Mouse (Mus musculus) myocyte (in vitro differentiated cells): ENCODE data around the gene Fhit. TPM values are rescaled to one million over a fixed set of nuclear protein-coding genes. Genes with fewer than 3 reads are reported as not detected.

ENCODE experiments used
- H3K27me3 ChIP-seq: one replicate; pipeline ENCODE4 v1.6.1; 2011; ENCODE audit not compliant: control insufficient read depth, insufficient read depth, insufficient read length
- H3K36me3 ChIP-seq: one replicate; pipeline ENCODE4 v1.6.1; 2011; ENCODE audit not compliant: control insufficient read depth, insufficient read depth
- H3K4me2 ChIP-seq: one replicate; pipeline ENCODE4 v1.6.1; 2011; ENCODE audit warnings: low read depth, control low read depth
- H3K4me3 ChIP-seq: one replicate; pipeline ENCODE4 v1.5.1; 2011; ENCODE audit warnings: mild to moderate bottlenecking, control low read depth, moderate library complexity
- H3K79me2 ChIP-seq: one replicate; pipeline ENCODE4 v1.6.1; 2011; ENCODE audit not compliant: control insufficient read depth, insufficient read depth
- H3ac ChIP-seq: one replicate; pipeline ENCODE4 v1.6.1; 2011; ENCODE audit not compliant: control insufficient read depth, insufficient read length
- CEBPB ChIP-seq: IDR thresholded peaks from 2 replicates; pipeline ENCODE4 v1.6.1; 2011; ENCODE audit warnings: mild to moderate bottlenecking, moderate library complexity; ENCODE audit not compliant: poor library complexity, insufficient read depth, severe bottlenecking
- E2F4 ChIP-seq: IDR thresholded peaks from one replicate; pipeline ENCODE4 v1.6.1; 2011; ENCODE audit warnings: mild to moderate bottlenecking, control low read depth, moderate library complexity; ENCODE audit not compliant: insufficient read depth
- MAX ChIP-seq: IDR thresholded peaks from one replicate; pipeline ENCODE4 v1.6.1; 2011; ENCODE audit warnings: low read depth, mild to moderate bottlenecking, control low read depth
- MYOD1 ChIP-seq, 3 experiments: IDR thresholded peaks; one replicate each; pipeline ENCODE4 v1.6.1; 2011; ENCODE audit warnings: control low read depth in 2 of 3, low read depth in 2 of 3, mild to moderate bottlenecking in 2 of 3, moderate library complexity in 1 of 3; ENCODE audit not compliant: insufficient read length in 2 of 3, control insufficient read depth in 1 of 3
- MYOG ChIP-seq, 3 experiments: IDR thresholded peaks; one replicate each; pipeline ENCODE4 v1.6.1; 2011; ENCODE audit warnings: control low read depth in 2 of 3, low read depth in 2 of 3, mild to moderate bottlenecking in 2 of 3; ENCODE audit not compliant: insufficient read length in 2 of 3, control insufficient read depth in 1 of 3, insufficient read depth in 1 of 3
- POLR2A ChIP-seq: IDR thresholded peaks from one replicate; pipeline ENCODE4 v1.6.1; 2011; ENCODE audit warnings: low read depth, mild to moderate bottlenecking, control low read depth, moderate library complexity; ENCODE audit not compliant: insufficient read length
- POLR2AphosphoS2 ChIP-seq: IDR thresholded peaks from one replicate; pipeline ENCODE4 v1.6.1; 2011; ENCODE audit warnings: low read depth, control low read depth; ENCODE audit not compliant: insufficient read length
- REST ChIP-seq: IDR thresholded peaks from one replicate; pipeline ENCODE4 v1.6.1; 2011; ENCODE audit warnings: mild to moderate bottlenecking, control low read depth, moderate library complexity; ENCODE audit not compliant: insufficient read depth, insufficient read length
- SRF ChIP-seq: IDR thresholded peaks from one replicate; pipeline ENCODE4 v1.6.1; 2011; ENCODE audit warnings: low read depth; ENCODE audit not compliant: control insufficient read depth, insufficient read length
- TCF12 ChIP-seq: IDR thresholded peaks from one replicate; pipeline ENCODE4 v1.6.1; 2011; ENCODE audit warnings: mild to moderate bottlenecking, control low read depth; ENCODE audit not compliant: poor library complexity, insufficient read depth, severe bottlenecking
- TCF3 ChIP-seq: IDR thresholded peaks from one replicate; pipeline ENCODE4 v1.6.1; 2011; ENCODE audit warnings: low read depth, control low read depth; ENCODE audit not compliant: insufficient read length
- USF1 ChIP-seq: IDR thresholded peaks from one replicate; pipeline ENCODE4 v1.6.1; 2011; ENCODE audit warnings: low read depth, mild to moderate bottlenecking, control low read depth, moderate library complexity
- polyA plus RNA-seq: library from polyadenylated mRNA; unstranded; fragments of >200 nt; fragmentation: generic; extraction: Trizol; gene quantifications from one replicate; pipeline ENCODE4 v1.2.1, GENCODE M21; 2012; ENCODE audit warnings: missing spikeins

The Fhit gene
- polyA plus RNA-seq, 1 experiment = not detected

GRCm38 (mm10) chr14:10941647-10942046, 220.2 kb downstream of the Fhit start:
- TF ChIP-seq MAX = no peak
- TF ChIP-seq E2F4 = no peak
- TF ChIP-seq REST = no peak
- TF ChIP-seq CEBPB = no peak
- TF ChIP-seq TCF12 = no peak
- TF ChIP-seq POLR2AphosphoS2 = no peak
- TF ChIP-seq MYOG (IDR thresholded peaks at IDR 0.05; ENCODE audit: control insufficient read depth in 1 of 3, insufficient read depth in 1 of 3, insufficient read length in 2 of 3, low read depth in 2 of 3) = no peak
- TF ChIP-seq SRF = no peak
- TF ChIP-seq TCF3 = no peak
- TF ChIP-seq USF1 = no peak
- no peak for TF ChIP-seq POLR2A
- TF ChIP-seq MYOD1 (IDR thresholded peaks at IDR 0.05; ENCODE audit: control insufficient read depth in 1 of 3, insufficient read length in 2 of 3, low read depth in 2 of 3) = no peak
- Histone ChIP-seq H3K27me3 (no peaks in the 10 kb centered on the region), H3K4me3 (no peak overlapping the region), H3K79me2 (no peaks in the 10 kb centered on the region), H3K4me2 (no peak overlapping the region), H3ac (no peak overlapping the region), H3K36me3 (no peaks in the 10 kb centered on the region)

DNA sequence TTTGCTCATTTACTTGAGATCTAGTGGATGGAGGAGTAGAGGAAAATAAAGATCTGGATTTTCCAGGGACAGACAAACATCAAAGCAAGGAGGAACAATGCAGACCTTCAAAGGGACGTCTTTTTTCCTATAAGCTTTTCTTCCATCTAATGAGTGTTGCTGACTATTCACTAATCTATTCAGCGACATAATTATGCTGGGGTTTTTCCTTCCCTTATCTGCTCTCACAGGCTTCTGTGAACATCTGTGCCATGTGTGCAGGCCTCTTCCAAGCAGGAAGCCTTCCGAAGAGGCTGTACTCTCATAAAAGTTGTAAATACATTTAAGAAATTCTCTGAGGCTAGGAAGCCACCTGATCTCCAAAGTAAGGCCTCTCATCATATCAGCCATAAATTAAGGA, 228.2 kb downstream of the Fhit start:
- TF ChIP-seq MYOD1 (IDR thresholded peaks at IDR 0.05; ENCODE audit: control insufficient read depth in 1 of 3, insufficient read length in 2 of 3, low read depth in 2 of 3) (no peak), MYOG (IDR thresholded peaks at IDR 0.05; ENCODE audit: control insufficient read depth in 1 of 3, insufficient read depth in 1 of 3, insufficient read length in 2 of 3, low read depth in 2 of 3) (no peak), POLR2AphosphoS2 (no peak)
- no peaks in the 10 kb centered on the region for H3K79me2 ChIP-seq

GRCm38 (mm10) chr14:10917893-10918803, 243.7 kb downstream of the Fhit start:
- no peaks in the 10 kb centered on the region for H3K36me3 ChIP-seq
- no peaks in the 10 kb centered on the region for H3K27me3 ChIP-seq
- no peak overlapping the region for H3ac ChIP-seq
- H3K79me2 ChIP-seq = no peaks in the 10 kb centered on the region
- H3K4me3 ChIP-seq = no peak overlapping the region
- TF ChIP-seq TCF3 = no peak
- no peak for TF ChIP-seq MYOG (IDR thresholded peaks at IDR 0.05; ENCODE audit: control insufficient read depth in 1 of 3, insufficient read depth in 1 of 3, insufficient read length in 2 of 3, low read depth in 2 of 3)
- TF ChIP-seq MAX = no peak
- no peak for TF ChIP-seq POLR2A
- no peak for TF ChIP-seq MYOD1 (IDR thresholded peaks at IDR 0.05; ENCODE audit: control insufficient read depth in 1 of 3, insufficient read length in 2 of 3, low read depth in 2 of 3)
- TF ChIP-seq REST = no peak
- TF ChIP-seq E2F4 = no peak
- TF ChIP-seq SRF = no peak
- TF ChIP-seq CEBPB = no peak
- TF ChIP-seq TCF12 = no peak
- TF ChIP-seq POLR2AphosphoS2 = no peak
- no peak for TF ChIP-seq USF1
- H3K4me2 ChIP-seq = no peak overlapping the region

More for the DNA sequence above, 228.2 kb downstream of the Fhit start:
- H3K4me3 ChIP-seq = no peak overlapping the region
- H3K27me3 ChIP-seq = no peaks in the 10 kb centered on the region
- H3K36me3 ChIP-seq = no peaks in the 10 kb centered on the region
- no peak overlapping the region for H3ac ChIP-seq
- no peak overlapping the region for H3K4me2 ChIP-seq

GRCm38 (mm10) chr14:10908011-10908410, 253.8 kb downstream of the Fhit start:
- Histone ChIP-seq H3K27me3 (no peaks in the 10 kb centered on the region), H3K36me3 (no peaks in the 10 kb centered on the region), H3K4me3 (no peak overlapping the region), H3K79me2 (no peaks in the 10 kb centered on the region), H3ac (no peak overlapping the region), H3K4me2 (no peak overlapping the region)
- TF ChIP-seq SRF (no peak), MAX (no peak), MYOG (IDR thresholded peaks at IDR 0.05; ENCODE audit: control insufficient read depth in 1 of 3, insufficient read depth in 1 of 3, insufficient read length in 2 of 3, low read depth in 2 of 3) (no peak), TCF3 (no peak), MYOD1 (IDR thresholded peaks at IDR 0.05; ENCODE audit: control insufficient read depth in 1 of 3, insufficient read length in 2 of 3, low read depth in 2 of 3) (no peak), USF1 (no peak), TCF12 (no peak), REST (no peak), POLR2AphosphoS2 (no peak), E2F4 (no peak), CEBPB (no peak)
